Mouse (Mus musculus) thymus, postnatal 4 days (tissue): Measurements from ENCODE around the gene Tfap2a.

ENCODE experiments used
- DNase-seq: peaks from one replicate; pipeline ENCODE4 v3.0.0; 2021

Gene Tfap2a

GRCm38 (mm10) chr13:40738196-40738880, at the start of gene Tfap2a:
TSS of gene Tfap2a (minus strand) at chr13:40738376.
- DNase-seq, result no peak

GRCm38 (mm10) chr13:40784202-40784771, 46.1 kb upstream of the Tfap2a start:
- DNase-seq, result no peak

GRCm38 (mm10) chr13:40757995-40758394, 19.8 kb upstream of the Tfap2a start:
- DNase-seq, result no peak

- DNase-seq, result no peak
Measured at GRCm38 (mm10) chr13:40756356-40756755, 18.2 kb upstream of the Tfap2a start.

GRCm38 (mm10) chr13:40754091-40754490, 15.9 kb upstream of the Tfap2a start:
- no peak for DNase-seq

- DNase-seq, result no peak
Measured at GRCm38 (mm10) chr13:40751889-40752288, 13.7 kb upstream of the Tfap2a start.

GRCm38 (mm10) chr13:40749603-40749905, 11.4 kb upstream of the Tfap2a start:
- no peak for DNase-seq

- DNase-seq, result no peak
Measured at GRCm38 (mm10) chr13:40748785-40749602, 10.8 kb upstream of the Tfap2a start.

- DNase-seq, result no peak
Measured at GRCm38 (mm10) chr13:40744111-40744805, 6.1 kb upstream of the Tfap2a start.

- DNase-seq, result no peak
Measured at GRCm38 (mm10) chr13:40743221-40743620, 5.0 kb upstream of the Tfap2a start.

GRCm38 (mm10) chr13:40741841-40742550, 3.8 kb upstream of the Tfap2a start:
- DNase-seq, result no peak

- no peak for DNase-seq
Measured at GRCm38 (mm10) chr13:40741436-40741835, 3.3 kb upstream of the Tfap2a start.

- no peak for DNase-seq
Measured at GRCm38 (mm10) chr13:40740727-40741360, 2.7 kb upstream of the Tfap2a start.

GRCm38 (mm10) chr13:40739901-40740300, 1.7 kb upstream of the Tfap2a start:
- DNase-seq, result no peak

GRCm38 (mm10) chr13:40739121-40739650, 1.0 kb upstream of the Tfap2a start:
- no peak for DNase-seq

GRCm38 (mm10) chr13:40737761-40738160, 415 bp downstream of the Tfap2a start:
- DNase-seq, result no peak

GRCm38 (mm10) chr13:40737099-40737498, 1.1 kb downstream of the Tfap2a start:
- DNase-seq, result no peak

- no peak for DNase-seq
Measured at GRCm38 (mm10) chr13:40736107-40736780, 1.9 kb downstream of the Tfap2a start.

GRCm38 (mm10) chr13:40735416-40736106, 2.6 kb downstream of the Tfap2a start:
- DNase-seq, result no peak

GRCm38 (mm10) chr13:40734316-40734965, 3.7 kb downstream of the Tfap2a start:
- no peak for DNase-seq
